Mouse (Mus musculus): ENCODE results near the gene Wfdc21. TPM values are rescaled to one million over a fixed set of nuclear protein-coding genes. Genes with fewer than 3 reads are reported as not detected.

Wfdc21 gene
- polyA plus RNA-seq, 1 experiment from 2014 or later, result 3.4 TPM

GRCm38 (mm10) chr11:83799871-83800430, 53.2 kb downstream of the Wfdc21 start:
- H3K4me1 ChIP-seq (replicated peaks; ENCODE audit: control insufficient read depth, insufficient read depth), result no peaks in the 10 kb centered on the region
- H3K4me3 ChIP-seq (ENCODE audit: low read depth, low read length), result no peak overlapping the region
- no peaks in the 10 kb centered on the region for H3K9me3 ChIP-seq (ENCODE audit: control insufficient read depth, low read length)
- no peak overlapping the region for H3K4me2 ChIP-seq (replicated peaks; ENCODE audit: low read depth)
- H3K27me3 ChIP-seq (ENCODE audit: control insufficient read depth, insufficient read depth, low read length), result no peaks in the 10 kb centered on the region
- no peak overlapping the region for H3K27ac ChIP-seq (replicated peaks)
- TF ChIP-seq CTCF (IDR thresholded peaks at IDR 0.05; ENCODE audit: low read depth), result no peak
- TF ChIP-seq EP300 (optimal IDR thresholded peaks at IDR 0.05), result no peak
- no peak overlapping the region for H3K9ac ChIP-seq (ENCODE audit: low read length)
- DNase-seq (ENCODE audit: low spot score) (no peak), ATAC-seq (ENCODE audit: low FRiP score, low TSS enrichment) (no peak)
- H3K36me3 ChIP-seq (ENCODE audit: control insufficient read depth, insufficient read depth, low read length), result no peaks in the 10 kb centered on the region
- WGBS, result 71% methylated on average over 12 of the region's 12 CpGs

DNA sequence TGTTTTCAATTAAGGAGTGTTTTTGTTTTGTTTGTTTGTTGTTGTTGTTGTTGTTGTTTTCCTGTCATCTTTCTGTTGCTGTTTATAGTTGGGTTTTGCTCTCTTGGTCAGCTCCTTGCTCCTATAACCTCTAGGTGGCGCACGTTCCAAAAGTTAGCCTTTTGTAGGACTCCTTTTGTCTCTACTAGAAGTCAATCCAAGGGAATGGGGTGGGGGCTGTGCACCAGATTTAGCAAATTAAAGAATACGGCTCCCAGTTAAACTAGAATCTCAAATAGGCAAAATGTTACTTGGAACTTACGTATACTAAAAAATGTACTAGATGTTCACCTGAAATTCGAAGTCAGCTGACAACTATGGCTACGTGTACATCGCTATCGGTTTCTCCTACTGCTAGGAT, 55.4 kb downstream of the Wfdc21 start:
- Histone ChIP-seq H3K4me3 (ENCODE audit: low read depth, low read length) (no peak overlapping the region), H3K36me3 (ENCODE audit: control insufficient read depth, insufficient read depth, low read length) (no peaks in the 10 kb centered on the region), H3K9ac (ENCODE audit: low read length) (no peak overlapping the region), H3K27me3 (ENCODE audit: control insufficient read depth, insufficient read depth, low read length) (no peaks in the 10 kb centered on the region), H3K9me3 (ENCODE audit: control insufficient read depth, low read length) (no peaks in the 10 kb centered on the region), H3K4me2 (replicated peaks; ENCODE audit: low read depth) (no peak overlapping the region), H3K27ac (replicated peaks) (no peak overlapping the region), H3K4me1 (replicated peaks; ENCODE audit: control insufficient read depth, insufficient read depth) (no peaks in the 10 kb centered on the region)
- TF ChIP-seq EP300 (optimal IDR thresholded peaks at IDR 0.05) (no peak), CTCF (IDR thresholded peaks at IDR 0.05; ENCODE audit: low read depth) (peak; percentile 78)
- 68% methylated on average over 8 of the region's 8 CpGs for WGBS
- ATAC-seq (ENCODE audit: low FRiP score, low TSS enrichment) (no peak), DNase-seq (ENCODE audit: low spot score) (no peak)

Other genes with a start within 250 kb of the Wfdc21 start
- gene Heatr9, start 224.8 kb upstream of the Wfdc21 start, polyA plus RNA-seq (2015; fragmentation: Nextera tagmentation; extraction: Ambion mirVana), result not detected in 2 replicates
- gene Ccl5, start 216.4 kb upstream of the Wfdc21 start, polyA plus RNA-seq (2015; fragmentation: Nextera tagmentation; extraction: Ambion mirVana), result 0.33 and 1.1 TPM in 2 replicates
- gene Ccl9, start 168.3 kb upstream of the Wfdc21 start, polyA plus RNA-seq (2015; fragmentation: Nextera tagmentation; extraction: Ambion mirVana), result 2.5 and 3.5 TPM in 2 replicates
- gene Ccl6, start 153.9 kb upstream of the Wfdc21 start, polyA plus RNA-seq (2015; fragmentation: Nextera tagmentation; extraction: Ambion mirVana), result 57.9 and 58.5 TPM in 2 replicates
- gene Rpl9-ps1, start 101.3 kb upstream of the Wfdc21 start, polyA plus RNA-seq (2015; fragmentation: Nextera tagmentation; extraction: Ambion mirVana), result not detected in 2 replicates
- 0.18 and 0.29 TPM in 2 replicates for gene Ccl3, start 97.6 kb upstream of the Wfdc21 start, polyA plus RNA-seq (2015; fragmentation: Nextera tagmentation; extraction: Ambion mirVana)
- 0.16 and 0.25 TPM in 2 replicates for gene Ccl4, start 84.4 kb upstream of the Wfdc21 start, polyA plus RNA-seq (2015; fragmentation: Nextera tagmentation; extraction: Ambion mirVana)
- gene Wfdc17, start 42.9 kb upstream of the Wfdc21 start, polyA plus RNA-seq (2015; fragmentation: Nextera tagmentation; extraction: Ambion mirVana), result 0.81 and 2.7 TPM in 2 replicates
- gene Wfdc18, start 37.9 kb upstream of the Wfdc21 start, polyA plus RNA-seq (2015; fragmentation: Nextera tagmentation; extraction: Ambion mirVana), result 0.87 and 2.7 TPM in 2 replicates
- gene Heatr6, start 6.8 kb downstream of the Wfdc21 start, polyA plus RNA-seq (2015; fragmentation: Nextera tagmentation; extraction: Ambion mirVana), result 8.6 and 9.2 TPM in 2 replicates
- 4.8 and 5.0 TPM in 2 replicates for gene Hnf1b, start 103.1 kb downstream of the Wfdc21 start, polyA plus RNA-seq (2015; fragmentation: Nextera tagmentation; extraction: Ambion mirVana)
- 15.1 and 15.3 TPM in 2 replicates for gene Ddx52, start 195.1 kb downstream of the Wfdc21 start, polyA plus RNA-seq (2015; fragmentation: Nextera tagmentation; extraction: Ambion mirVana)
- gene Synrg, start 217.5 kb downstream of the Wfdc21 start, polyA plus RNA-seq (2015; fragmentation: Nextera tagmentation; extraction: Ambion mirVana), result 7.2 TPM in 2 replicates